Mouse (Mus musculus): Measurements from ENCODE around the gene Reps2. TPM values are rescaled to one million over a fixed set of nuclear protein-coding genes. Genes with fewer than 3 reads are reported as not detected.

The Reps2 gene
- total and polyA plus RNA-seq, 3 experiments: 0.40 to 18.3 (median 11.3) TPM

DNA sequence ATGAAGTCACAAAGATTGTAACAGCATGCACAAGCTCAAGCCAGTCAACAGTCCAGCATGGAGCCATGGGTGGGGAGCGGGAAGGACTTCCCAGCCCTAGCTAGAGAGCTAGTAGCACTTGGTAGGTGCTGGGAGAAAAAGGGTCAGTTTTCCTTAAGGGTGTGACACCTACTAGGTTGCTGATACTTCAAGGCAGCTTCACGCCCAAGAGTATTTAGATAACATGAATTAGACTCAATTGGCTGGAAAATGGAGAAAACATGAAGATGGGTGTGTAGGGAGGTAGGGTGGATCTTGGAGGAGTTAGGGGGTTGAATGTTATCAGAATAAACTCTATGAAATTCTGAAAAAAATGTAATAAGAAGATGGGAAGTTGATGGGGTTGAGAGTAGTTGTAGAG lies 37.3 kb downstream of the Reps2 start:
- Histone ChIP-seq H3K27me3 (ENCODE audit: insufficient read depth, low read length) (no peaks in the 10 kb centered on the region), H3K36me3 (replicated peaks) (no peaks in the 10 kb centered on the region), H3K9me3 (replicated peaks) (no peaks in the 10 kb centered on the region), H3K4me1 (ENCODE audit: insufficient read depth, low read depth, low read length) (no peaks in the 10 kb centered on the region), H3K4me3 (ENCODE audit: low read depth, low read length) (no peak overlapping the region)
- ATAC-seq (ENCODE audit: extremely low read depth, insufficient number of reproducible peaks, low FRiP score, poor library complexity, severe bottlenecking): no peak
- DNase-seq (ENCODE audit: low spot score): no peak
- TF ChIP-seq GATA2 (IDR thresholded peaks at IDR 0.05; ENCODE audit: borderline replicate concordance, low read depth, low read length) (no peak), GATA1 (IDR thresholded peaks at IDR 0.05; ENCODE audit: borderline replicate concordance, low read length) (no peak), CTCF (IDR thresholded peaks at IDR 0.05; ENCODE audit: low read depth, low read length) (no peak), POLR2AphosphoS5 (IDR thresholded peaks at IDR 0.05; ENCODE audit: insufficient replicate concordance, low read depth, low read length) (no peak), TAL1 (conservative IDR thresholded peaks at IDR 0.05; ENCODE audit: low read depth, low read length) (no peak)

DNA sequence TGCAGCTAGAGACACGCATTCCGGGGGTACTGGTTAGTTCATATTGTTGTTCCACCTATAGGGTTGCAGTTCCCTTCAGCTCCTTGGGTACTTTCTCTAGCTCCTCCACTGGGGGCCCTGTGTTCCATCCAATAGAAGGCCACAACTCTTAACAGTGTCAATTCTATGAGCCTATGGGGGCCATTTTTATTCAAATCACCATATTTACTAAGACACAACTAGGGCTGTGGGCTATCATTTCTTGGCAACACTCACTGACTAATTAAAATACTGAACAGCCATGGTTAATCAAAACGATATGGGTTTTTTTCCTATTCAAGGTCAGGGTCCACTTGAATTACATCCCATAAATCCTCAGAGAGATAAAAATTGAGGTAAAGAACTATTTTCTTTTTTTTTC lies 43.8 kb downstream of the Reps2 start:
- Histone ChIP-seq H3K36me3 (replicated peaks) (no peaks in the 10 kb centered on the region), H3K4me3 (ENCODE audit: low read depth, low read length) (no peak overlapping the region), H3K9me3 (replicated peaks) (no peaks in the 10 kb centered on the region), H3K4me1 (ENCODE audit: insufficient read depth, low read depth, low read length) (no peaks in the 10 kb centered on the region), H3K27me3 (ENCODE audit: insufficient read depth, low read length) (no peaks in the 10 kb centered on the region)
- no peak for DNase-seq (ENCODE audit: low spot score)
- TF ChIP-seq GATA1 (IDR thresholded peaks at IDR 0.05; ENCODE audit: borderline replicate concordance, low read length) (no peak), TAL1 (conservative IDR thresholded peaks at IDR 0.05; ENCODE audit: low read depth, low read length) (no peak), GATA2 (IDR thresholded peaks at IDR 0.05; ENCODE audit: borderline replicate concordance, low read depth, low read length) (no peak), POLR2AphosphoS5 (IDR thresholded peaks at IDR 0.05; ENCODE audit: insufficient replicate concordance, low read depth, low read length) (no peak), CTCF (IDR thresholded peaks at IDR 0.05; ENCODE audit: low read depth, low read length) (no peak)
- ATAC-seq (ENCODE audit: extremely low read depth, insufficient number of reproducible peaks, low FRiP score, poor library complexity, severe bottlenecking): no peak

- Histone ChIP-seq H3K36me3 (replicated peaks) (no peaks in the 10 kb centered on the region), H3K9me3 (replicated peaks) (no peaks in the 10 kb centered on the region), H3K4me1 (ENCODE audit: insufficient read depth, low read depth, low read length) (peaks cover 4% of the 10 kb centered on the region; the same call in 1 of the 2 replicates), H3K4me3 (ENCODE audit: low read depth, low read length) (no peak overlapping the region), H3K27me3 (ENCODE audit: insufficient read depth, low read length) (no peaks in the 10 kb centered on the region)
- no peak for ATAC-seq (ENCODE audit: extremely low read depth, insufficient number of reproducible peaks, low FRiP score, poor library complexity, severe bottlenecking)
- TF ChIP-seq CTCF (IDR thresholded peaks at IDR 0.05; ENCODE audit: low read depth, low read length) (no peak), GATA1 (IDR thresholded peaks at IDR 0.05; ENCODE audit: borderline replicate concordance, low read length) (no peak), GATA2 (IDR thresholded peaks at IDR 0.05; ENCODE audit: borderline replicate concordance, low read depth, low read length) (no peak), POLR2AphosphoS5 (IDR thresholded peaks at IDR 0.05; ENCODE audit: insufficient replicate concordance, low read depth, low read length) (no peak), TAL1 (conservative IDR thresholded peaks at IDR 0.05; ENCODE audit: low read depth, low read length) (no peak)
- DNase-seq (ENCODE audit: low spot score): no peak
Observed at GRCm38 (mm10) chrX:162591005-162591801, 52.2 kb downstream of the Reps2 start.

- no peak for DNase-seq (ENCODE audit: low spot score)
- H3K4me3 ChIP-seq (ENCODE audit: low read depth, low read length): no peak overlapping the region
- peaks cover 4% of the 10 kb centered on the region; the same call in 1 of the 2 replicates for H3K4me1 ChIP-seq (ENCODE audit: insufficient read depth, low read depth, low read length)
- H3K27me3 ChIP-seq (ENCODE audit: insufficient read depth, low read length): no peaks in the 10 kb centered on the region
- H3K9me3 ChIP-seq (replicated peaks): no peaks in the 10 kb centered on the region
- TF ChIP-seq GATA1 (IDR thresholded peaks at IDR 0.05; ENCODE audit: borderline replicate concordance, low read length) (no peak), TAL1 (conservative IDR thresholded peaks at IDR 0.05; ENCODE audit: low read depth, low read length) (no peak), CTCF (IDR thresholded peaks at IDR 0.05; ENCODE audit: low read depth, low read length) (no peak), POLR2AphosphoS5 (IDR thresholded peaks at IDR 0.05; ENCODE audit: insufficient replicate concordance, low read depth, low read length) (no peak), GATA2 (IDR thresholded peaks at IDR 0.05; ENCODE audit: borderline replicate concordance, low read depth, low read length) (no peak)
- no peak for ATAC-seq (ENCODE audit: extremely low read depth, insufficient number of reproducible peaks, low FRiP score, poor library complexity, severe bottlenecking)
- no peaks in the 10 kb centered on the region for H3K36me3 ChIP-seq (replicated peaks)
Observed at GRCm38 (mm10) chrX:162590145-162590790, 53.2 kb downstream of the Reps2 start.

- Histone ChIP-seq H3K27me3 (ENCODE audit: insufficient read depth, low read length) (no peaks in the 10 kb centered on the region), H3K4me3 (ENCODE audit: low read depth, low read length) (no peak overlapping the region), H3K9me3 (replicated peaks) (no peaks in the 10 kb centered on the region), H3K36me3 (replicated peaks) (no peaks in the 10 kb centered on the region), H3K4me1 (ENCODE audit: insufficient read depth, low read depth, low read length) (peaks cover 4% of the 10 kb centered on the region; the same call in 1 of the 2 replicates)
- no peak for TF ChIP-seq TAL1 (conservative IDR thresholded peaks at IDR 0.05; ENCODE audit: low read depth, low read length)
- no peak for TF ChIP-seq CTCF (IDR thresholded peaks at IDR 0.05; ENCODE audit: low read depth, low read length)
- no peak for TF ChIP-seq GATA2 (IDR thresholded peaks at IDR 0.05; ENCODE audit: borderline replicate concordance, low read depth, low read length)
- TF ChIP-seq GATA1 (IDR thresholded peaks at IDR 0.05; ENCODE audit: borderline replicate concordance, low read length): no peak
- TF ChIP-seq POLR2AphosphoS5 (IDR thresholded peaks at IDR 0.05; ENCODE audit: insufficient replicate concordance, low read depth, low read length): no peak
- DNase-seq (ENCODE audit: low spot score) (no peak), ATAC-seq (ENCODE audit: extremely low read depth, insufficient number of reproducible peaks, low FRiP score, poor library complexity, severe bottlenecking) (no peak)
Observed at GRCm38 (mm10) chrX:162589173-162589805, 54.2 kb downstream of the Reps2 start.

DNA sequence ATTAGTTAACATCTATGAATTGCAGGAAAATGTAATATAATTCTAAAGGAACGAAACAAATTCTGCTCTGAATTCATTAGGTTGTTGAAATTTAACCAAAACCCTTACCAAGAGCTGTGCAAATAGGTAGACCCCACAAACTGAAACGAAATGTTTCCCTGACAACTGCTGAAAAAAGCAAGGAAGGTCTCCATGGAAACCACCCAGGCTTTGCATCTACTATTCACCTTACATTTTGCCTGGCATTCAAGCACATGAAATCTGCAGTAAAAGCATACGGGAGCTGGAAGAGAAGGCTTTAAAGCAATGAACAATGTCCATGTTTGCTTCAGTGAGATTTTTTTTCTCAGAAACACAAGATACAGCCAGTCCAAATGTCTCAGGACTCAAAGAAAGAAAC lies 59.1 kb downstream of the Reps2 start:
- no peaks in the 10 kb centered on the region for H3K4me1 ChIP-seq (ENCODE audit: insufficient read depth, low read depth, low read length)
- DNase-seq (ENCODE audit: low spot score) (no peak), ATAC-seq (ENCODE audit: extremely low read depth, insufficient number of reproducible peaks, low FRiP score, poor library complexity, severe bottlenecking) (no peak)
- H3K9me3 ChIP-seq (replicated peaks): no peaks in the 10 kb centered on the region
- H3K4me3 ChIP-seq (ENCODE audit: low read depth, low read length): no peak overlapping the region
- no peaks in the 10 kb centered on the region for H3K27me3 ChIP-seq (ENCODE audit: insufficient read depth, low read length)
- TF ChIP-seq POLR2AphosphoS5 (IDR thresholded peaks at IDR 0.05; ENCODE audit: insufficient replicate concordance, low read depth, low read length): no peak
- no peak for TF ChIP-seq GATA1 (IDR thresholded peaks at IDR 0.05; ENCODE audit: borderline replicate concordance, low read length)
- no peak for TF ChIP-seq TAL1 (conservative IDR thresholded peaks at IDR 0.05; ENCODE audit: low read depth, low read length)
- no peak for TF ChIP-seq GATA2 (IDR thresholded peaks at IDR 0.05; ENCODE audit: borderline replicate concordance, low read depth, low read length)
- no peak for TF ChIP-seq CTCF (IDR thresholded peaks at IDR 0.05; ENCODE audit: low read depth, low read length)
- H3K36me3 ChIP-seq (replicated peaks): no peaks in the 10 kb centered on the region
